Mouse (Mus musculus): ENCODE results near the gene Olfr672. TPM values are rescaled to one million over a fixed set of nuclear protein-coding genes. Genes with fewer than 3 reads are reported as not detected.

Gene Olfr672
- polyA plus RNA-seq (2014; fragmentation: Illumina TruSeq; extraction: RNeasy Lipid Tissue Mini Kit (QIAGEN cat#74804); ENCODE audit: low read depth, low replicate concordance), result not detected

GRCm38 (mm10) chr7:105001929-105002328, at the start of gene Olfr672:
Olfr672 (minus strand) TSS chr7:105002029.

DNA sequence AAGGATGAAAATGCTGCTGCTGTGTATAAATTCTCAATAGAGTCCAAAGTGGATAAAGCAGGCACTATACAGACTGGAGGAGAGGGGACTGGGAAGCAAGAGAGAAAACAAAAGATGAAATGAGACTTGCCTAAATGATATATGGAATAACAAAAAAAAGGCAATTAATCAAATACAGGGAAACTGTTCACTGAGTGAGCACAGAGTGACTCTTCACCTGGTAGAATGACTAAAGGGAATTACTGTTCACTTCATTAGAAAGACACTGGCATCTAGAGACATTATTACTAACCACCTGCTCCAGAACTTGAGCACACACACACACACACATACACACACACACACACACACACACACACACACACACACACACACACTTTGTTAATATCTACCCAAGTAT, 30.6 kb upstream of the Olfr672 start, which contains the start of gene Olfr676:
TSS of gene Olfr676 (plus strand) at position 301 of the 400 bp plus-strand sequence.

GRCm38 (mm10) chr7:105028360-105028759, 26.5 kb upstream of the Olfr672 start, which contains the start of gene Olfr675:
Olfr675 (minus strand) TSS chr7:105028460.

DNA sequence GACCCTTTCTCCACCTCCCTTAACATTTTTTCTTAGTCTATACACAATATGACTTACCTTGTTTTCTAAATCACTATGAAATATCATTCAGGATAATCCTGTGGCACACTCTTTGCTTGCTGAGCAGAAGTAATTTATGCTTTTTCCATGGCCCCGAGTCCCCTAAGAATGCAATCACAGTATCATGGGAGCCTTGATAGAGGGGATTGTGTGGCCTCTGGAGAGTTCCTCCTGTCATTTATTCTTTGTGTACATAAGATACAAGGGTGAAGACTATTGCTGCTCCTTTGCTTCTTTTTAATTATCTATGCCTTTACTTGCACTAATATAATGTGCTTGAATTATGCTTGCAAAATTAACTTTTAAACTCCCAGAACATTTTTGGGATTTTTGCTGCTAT, 22.8 kb downstream of the Olfr672 start, which contains the start of gene Olfr671:
TSS of gene Olfr671 (minus strand) at position 101 of the 400 bp plus-strand sequence.

DNA sequence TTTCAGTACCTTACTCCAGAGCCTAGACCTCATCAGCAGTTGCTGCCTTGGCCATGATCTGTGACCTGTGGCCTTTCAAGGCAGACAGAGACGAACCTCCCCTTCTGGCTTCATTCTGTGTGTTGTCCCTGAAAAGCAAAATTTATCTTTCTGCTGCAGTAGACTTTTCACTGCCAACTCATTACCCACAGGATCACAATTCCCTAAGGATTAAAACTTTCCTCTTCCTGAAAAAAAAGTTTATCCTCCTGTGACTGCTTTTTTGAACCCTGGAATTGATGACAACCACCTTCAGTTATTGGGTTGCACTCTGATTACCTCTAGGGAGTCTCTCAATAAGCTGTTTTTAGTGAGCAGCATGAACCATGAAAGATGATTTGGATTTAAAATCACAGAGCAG, 39.3 kb downstream of the Olfr672 start, which contains the start of gene Olfr670:
TSS of gene Olfr670 (minus strand) at position 101 of the 400 bp plus-strand sequence.

Other genes with a start within 250 kb of the Olfr672 start
- gene Usp17le, start 224.6 kb downstream of the Olfr672 start, polyA plus RNA-seq (2014; fragmentation: Illumina TruSeq; extraction: RNeasy Lipid Tissue Mini Kit (QIAGEN cat#74804); ENCODE audit: low read depth, low replicate concordance), result not detected
- not detected for gene Usp17lb, start 159.4 kb downstream of the Olfr672 start, polyA plus RNA-seq (2014; fragmentation: Illumina TruSeq; extraction: RNeasy Lipid Tissue Mini Kit (QIAGEN cat#74804); ENCODE audit: low read depth, low replicate concordance)
- gene Usp17la, start 145.0 kb downstream of the Olfr672 start, polyA plus RNA-seq (2014; fragmentation: Illumina TruSeq; extraction: RNeasy Lipid Tissue Mini Kit (QIAGEN cat#74804); ENCODE audit: low read depth, low replicate concordance), result not detected
- gene Olfr665, start 124.0 kb downstream of the Olfr672 start, polyA plus RNA-seq (2014; fragmentation: Illumina TruSeq; extraction: RNeasy Lipid Tissue Mini Kit (QIAGEN cat#74804); ENCODE audit: low read depth, low replicate concordance), result not detected
- gene Olfr666, start 106.1 kb downstream of the Olfr672 start, polyA plus RNA-seq (2014; fragmentation: Illumina TruSeq; extraction: RNeasy Lipid Tissue Mini Kit (QIAGEN cat#74804); ENCODE audit: low read depth, low replicate concordance), result not detected
- not detected for gene Olfr667, start 80.5 kb downstream of the Olfr672 start, polyA plus RNA-seq (2014; fragmentation: Illumina TruSeq; extraction: RNeasy Lipid Tissue Mini Kit (QIAGEN cat#74804); ENCODE audit: low read depth, low replicate concordance)
- not detected for gene Olfr668, start 74.0 kb downstream of the Olfr672 start, polyA plus RNA-seq (2014; fragmentation: Illumina TruSeq; extraction: RNeasy Lipid Tissue Mini Kit (QIAGEN cat#74804); ENCODE audit: low read depth, low replicate concordance)
- gene Olfr669, start 67.8 kb downstream of the Olfr672 start, polyA plus RNA-seq (2014; fragmentation: Illumina TruSeq; extraction: RNeasy Lipid Tissue Mini Kit (QIAGEN cat#74804); ENCODE audit: low read depth, low replicate concordance), result not detected
- gene Olfr670, start 39.4 kb downstream of the Olfr672 start, polyA plus RNA-seq (2014; fragmentation: Illumina TruSeq; extraction: RNeasy Lipid Tissue Mini Kit (QIAGEN cat#74804); ENCODE audit: low read depth, low replicate concordance), result not detected
- not detected for gene Olfr671, start 22.9 kb downstream of the Olfr672 start, polyA plus RNA-seq (2014; fragmentation: Illumina TruSeq; extraction: RNeasy Lipid Tissue Mini Kit (QIAGEN cat#74804); ENCODE audit: low read depth, low replicate concordance)
- not detected for gene Olfr675, start 26.4 kb upstream of the Olfr672 start, polyA plus RNA-seq (2014; fragmentation: Illumina TruSeq; extraction: RNeasy Lipid Tissue Mini Kit (QIAGEN cat#74804); ENCODE audit: low read depth, low replicate concordance)
- not detected for gene Olfr676, start 30.7 kb upstream of the Olfr672 start, polyA plus RNA-seq (2014; fragmentation: Illumina TruSeq; extraction: RNeasy Lipid Tissue Mini Kit (QIAGEN cat#74804); ENCODE audit: low read depth, low replicate concordance)
- not detected for gene Olfr677, start 49.3 kb upstream of the Olfr672 start, polyA plus RNA-seq (2014; fragmentation: Illumina TruSeq; extraction: RNeasy Lipid Tissue Mini Kit (QIAGEN cat#74804); ENCODE audit: low read depth, low replicate concordance)
- not detected for gene Olfr678, start 62.4 kb upstream of the Olfr672 start, polyA plus RNA-seq (2014; fragmentation: Illumina TruSeq; extraction: RNeasy Lipid Tissue Mini Kit (QIAGEN cat#74804); ENCODE audit: low read depth, low replicate concordance)
- not detected for gene Olfr679, start 79.2 kb upstream of the Olfr672 start, polyA plus RNA-seq (2014; fragmentation: Illumina TruSeq; extraction: RNeasy Lipid Tissue Mini Kit (QIAGEN cat#74804); ENCODE audit: low read depth, low replicate concordance)
- not detected for gene Olfr680-ps1, start 90.8 kb upstream of the Olfr672 start, polyA plus RNA-seq (2014; fragmentation: Illumina TruSeq; extraction: RNeasy Lipid Tissue Mini Kit (QIAGEN cat#74804); ENCODE audit: low read depth, low replicate concordance)
- not detected for gene Olfr681, start 114.8 kb upstream of the Olfr672 start, polyA plus RNA-seq (2014; fragmentation: Illumina TruSeq; extraction: RNeasy Lipid Tissue Mini Kit (QIAGEN cat#74804); ENCODE audit: low read depth, low replicate concordance)
- gene Olfr683, start 145.0 kb upstream of the Olfr672 start, polyA plus RNA-seq (2014; fragmentation: Illumina TruSeq; extraction: RNeasy Lipid Tissue Mini Kit (QIAGEN cat#74804); ENCODE audit: low read depth, low replicate concordance), result not detected
- not detected for gene Olfr684, start 161.6 kb upstream of the Olfr672 start, polyA plus RNA-seq (2014; fragmentation: Illumina TruSeq; extraction: RNeasy Lipid Tissue Mini Kit (QIAGEN cat#74804); ENCODE audit: low read depth, low replicate concordance)
- gene Olfr685, start 184.0 kb upstream of the Olfr672 start, polyA plus RNA-seq (2014; fragmentation: Illumina TruSeq; extraction: RNeasy Lipid Tissue Mini Kit (QIAGEN cat#74804); ENCODE audit: low read depth, low replicate concordance), result not detected
- not detected for gene Olfr686, start 205.5 kb upstream of the Olfr672 start, polyA plus RNA-seq (2014; fragmentation: Illumina TruSeq; extraction: RNeasy Lipid Tissue Mini Kit (QIAGEN cat#74804); ENCODE audit: low read depth, low replicate concordance)